Mouse (Mus musculus): ENCODE measurements at regions not wholly inside any gene's neighbourhood (a gene's known extent, or its start where the extent isn't known, plus 50 kb on each side); places are given as distances from the start of the nearest gene placed in this dataset.
A peak's percentile ranks its signal among the peaks of the same experiment; 100 is the strongest.
"Not testable (repeated sequence)": the region's sequence is repeated elsewhere in the genome, so short reads cannot be mapped to it uniquely, and the experiment has no call there.

GRCm38 (mm10) chr12:48387724-48388123, 994.7 kb upstream of the Foxg1 start:
- no peak for DNase-seq

- no peak for DNase-seq
Observed at GRCm38 (mm10) chr12:48388192-48388812, 994.2 kb upstream of the Foxg1 start.

GRCm38 (mm10) chr12:48391008-48391407, 991.5 kb upstream of the Foxg1 start:
- DNase-seq = no peak

- DNase-seq = no peak
Observed at GRCm38 (mm10) chr12:48439333-48440046, 943.0 kb upstream of the Foxg1 start.

- not testable (repeated sequence) for DNase-seq
Observed at GRCm38 (mm10) chr12:48448719-48449118, 933.7 kb upstream of the Foxg1 start.

GRCm38 (mm10) chr12:48462392-48462791, 920.1 kb upstream of the Foxg1 start:
- DNase-seq = no peak

- no peak for DNase-seq
Observed at GRCm38 (mm10) chr12:48500735-48501134, 881.7 kb upstream of the Foxg1 start.

GRCm38 (mm10) chr12:48511594-48511993, 870.9 kb upstream of the Foxg1 start:
- DNase-seq = no peak

GRCm38 (mm10) chr12:48512259-48512658, 870.2 kb upstream of the Foxg1 start:
- no peak for DNase-seq

GRCm38 (mm10) chr12:48521996-48522395, 860.5 kb upstream of the Foxg1 start:
- DNase-seq = no peak

GRCm38 (mm10) chr12:48559690-48560089, 822.8 kb upstream of the Foxg1 start:
- peak; percentile 13 for DNase-seq

GRCm38 (mm10) chr12:48604401-48605197, 777.9 kb upstream of the Foxg1 start:
- DNase-seq = no peak

- no peak for DNase-seq
Observed at GRCm38 (mm10) chr12:48605423-48605822, 777.0 kb upstream of the Foxg1 start.

GRCm38 (mm10) chr12:48609391-48609790, 773.1 kb upstream of the Foxg1 start:
- no peak for DNase-seq

GRCm38 (mm10) chr12:48612066-48612465, 770.4 kb upstream of the Foxg1 start:
- DNase-seq = no peak

GRCm38 (mm10) chr12:48616337-48616736, 766.1 kb upstream of the Foxg1 start:
- DNase-seq = no peak

- no peak for DNase-seq
Observed at GRCm38 (mm10) chr12:48633559-48633958, 748.9 kb upstream of the Foxg1 start.

GRCm38 (mm10) chr12:48634671-48635241, 747.7 kb upstream of the Foxg1 start:
- no peak for DNase-seq

GRCm38 (mm10) chr12:48641974-48642373, 740.5 kb upstream of the Foxg1 start:
- DNase-seq = no peak

- DNase-seq = no peak
Observed at GRCm38 (mm10) chr12:48645135-48645534, 737.3 kb upstream of the Foxg1 start.

- DNase-seq = no peak
Observed at GRCm38 (mm10) chr12:48645910-48646309, 736.5 kb upstream of the Foxg1 start.

- no peak for DNase-seq
Observed at GRCm38 (mm10) chr12:48675176-48675575, 707.3 kb upstream of the Foxg1 start.

- no peak for DNase-seq
Observed at GRCm38 (mm10) chr12:48680957-48681356, 701.5 kb upstream of the Foxg1 start.
